Mouse (Mus musculus): ENCODE measurements around the gene Sars.

GRCm38 (mm10) chr3:108408517-108409008, 36.4 kb downstream of the Sars start:
- TF ChIP-seq CEBPB (IDR thresholded peaks at IDR 0.05; ENCODE audit: insufficient read depth, poor library complexity, severe bottlenecking) (no peak), SRF (IDR thresholded peaks at IDR 0.05; ENCODE audit: control insufficient read depth, insufficient read length, low read depth) (no peak), POLR2A (IDR thresholded peaks at IDR 0.05; ENCODE audit: insufficient read length, low read depth) (no peak), MYOD1 (IDR thresholded peaks at IDR 0.05; ENCODE audit: control insufficient read depth in 1 of 3, insufficient read length in 2 of 3, low read depth in 2 of 3) (no peak), POLR2AphosphoS2 (IDR thresholded peaks at IDR 0.05; ENCODE audit: insufficient read length, low read depth) (no peak), MAX (IDR thresholded peaks at IDR 0.05; ENCODE audit: low read depth) (no peak), E2F4 (IDR thresholded peaks at IDR 0.05; ENCODE audit: insufficient read depth) (no peak), TCF12 (IDR thresholded peaks at IDR 0.05; ENCODE audit: insufficient read depth, poor library complexity, severe bottlenecking) (no peak)
